Mouse (Mus musculus) forebrain, embryonic 11.5 days (tissue): ENCODE measurements around the gene Bmp7. TPM values are rescaled to one million over a fixed set of nuclear protein-coding genes. Genes with fewer than 3 reads are reported as not detected.

Experiments
- ATAC-seq: fragments of 200-750 bp; cut with Nextera tagmentation; replicated peaks from 2 replicates; pipeline ENCODE4 v1.8.0; 2017; ENCODE audit warnings: moderate TSS enrichment; ENCODE audit not compliant: low FRiP score
- DNase-seq: peaks from one replicate; pipeline ENCODE4 v3.0.0-alpha.2; 2017; ENCODE audit warnings: low spot score
- H3K27ac ChIP-seq: fragments of 300-500 bp; sonication (generic); 2 replicates; pipeline ENCODE4 v1.5.1; 2014; ENCODE audit warnings: low read depth, low read length
- H3K27me3 ChIP-seq: fragments of 300-500 bp; sonication (generic); 2 replicates; pipeline ENCODE4 v1.6.1; 2014; ENCODE audit warnings: mild to moderate bottlenecking, low read length, mixed read lengths; ENCODE audit not compliant: control insufficient read depth, insufficient read depth
- H3K36me3 ChIP-seq: fragments of 300-500 bp; sonication (generic); 2 replicates; pipeline ENCODE4 v1.6.1; 2014; ENCODE audit warnings: mild to moderate bottlenecking, low read length, moderate library complexity, mixed read lengths; ENCODE audit not compliant: control insufficient read depth, insufficient read depth
- H3K4me1 ChIP-seq: fragments of 300-500 bp; sonication (generic); replicated peaks from 2 replicates; pipeline ENCODE4 v1.6.1; 2014; ENCODE audit warnings: low read length, mixed read lengths; ENCODE audit not compliant: control insufficient read depth, insufficient read depth
- H3K4me2 ChIP-seq: fragments of 300-500 bp; sonication (generic); 2 replicates; pipeline ENCODE4 v1.6.1; 2014; ENCODE audit warnings: low read depth, mild to moderate bottlenecking, low read length, moderate library complexity, mixed read lengths; ENCODE audit not compliant: severe bottlenecking
- H3K4me3 ChIP-seq: fragments of 300-500 bp; sonication (generic); 2 replicates; pipeline ENCODE4 v1.5.1; 2014; ENCODE audit warnings: low read depth, low read length
- H3K9ac ChIP-seq: fragments of 300-500 bp; sonication (generic); 2 replicates; pipeline ENCODE4 v1.6.1; 2014; ENCODE audit warnings: low read length
- H3K9me3 ChIP-seq: fragments of 300-500 bp; sonication (generic); 2 replicates; pipeline ENCODE4 v1.6.1; 2016; ENCODE audit warnings: low read length, mixed read lengths; ENCODE audit not compliant: control insufficient read depth
- WGBS: fragments of 180-500 bp; shearing (Covaris S2); extraction: QIAGEN DNeasy Blood & Tissue Kit; methylation state at CpG from one replicate; pipeline ENCODE4 v1.1.7; 2014; 5-methylcytosine and 5-hydroxymethylcytosine counted together
- polyA plus RNA-seq: library from polyadenylated mRNA; unstranded; fragments of >200 nt; fragmentation: Nextera tagmentation; extraction: Ambion mirVana; gene quantifications from 2 replicates; pipeline ENCODE4 v1.2.1, GENCODE M21; 2014

The Bmp7 gene
- polyA plus RNA-seq, 1 experiment from 2014 or later: 20.7 TPM

GRCm38 (mm10) chr2:172909463-172909862 is 30.7 kb downstream of the Bmp7 start:
- Histone ChIP-seq H3K4me2 (no peak overlapping the region), H3K27me3 (no peaks in the 10 kb centered on the region), H3K9ac (no peak overlapping the region), H3K9me3 (no peaks in the 10 kb centered on the region), H3K4me3 (no peak overlapping the region), H3K27ac (no peak overlapping the region), H3K4me1 (no peaks in the 10 kb centered on the region), H3K36me3 (no peaks in the 10 kb centered on the region)
- 60% methylated on average over 6 of the region's 6 CpGs for WGBS
- DNase-seq: no peak
- ATAC-seq: no peak

- Histone ChIP-seq H3K4me3 (no peak overlapping the region), H3K4me1 (no peaks in the 10 kb centered on the region), H3K27me3 (no peaks in the 10 kb centered on the region), H3K4me2 (no peak overlapping the region), H3K9ac (no peak overlapping the region), H3K9me3 (no peaks in the 10 kb centered on the region), H3K36me3 (no peaks in the 10 kb centered on the region), H3K27ac (no peak overlapping the region)
- ATAC-seq: no peak
- no peak for DNase-seq
- 84% methylated on average over 9 of the region's 9 CpGs for WGBS
These were observed 34.0 kb downstream of the Bmp7 start for GRCm38 (mm10) chr2:172906146-172906545.

- no peaks in the 10 kb centered on the region for H3K27me3 ChIP-seq
- H3K4me1 ChIP-seq: no peaks in the 10 kb centered on the region
- H3K9me3 ChIP-seq: no peaks in the 10 kb centered on the region
- no peak overlapping the region for H3K27ac ChIP-seq
- ATAC-seq: no peak
- no peak overlapping the region for H3K4me2 ChIP-seq
- H3K36me3 ChIP-seq: no peaks in the 10 kb centered on the region
- H3K4me3 ChIP-seq: no peak overlapping the region
- WGBS: 96% methylated on average over 5 of the region's 5 CpGs
- DNase-seq: no peak
- no peak overlapping the region for H3K9ac ChIP-seq
These were observed 35.1 kb downstream of the Bmp7 start for GRCm38 (mm10) chr2:172905057-172905456.

GRCm38 (mm10) chr2:172904614-172905013 is 35.5 kb downstream of the Bmp7 start:
- Histone ChIP-seq H3K4me1 (no peaks in the 10 kb centered on the region), H3K4me2 (no peak overlapping the region), H3K27ac (no peak overlapping the region), H3K36me3 (no peaks in the 10 kb centered on the region), H3K9ac (no peak overlapping the region), H3K9me3 (no peaks in the 10 kb centered on the region), H3K27me3 (no peaks in the 10 kb centered on the region), H3K4me3 (no peak overlapping the region)
- ATAC-seq (no peak), DNase-seq (no peak)
- 86% methylated on average over 6 of the region's 6 CpGs for WGBS

GRCm38 (mm10) chr2:172903523-172903922 is 36.6 kb downstream of the Bmp7 start:
- WGBS: 84% methylated on average over 8 of the region's 8 CpGs
- ATAC-seq (no peak), DNase-seq (no peak)
- Histone ChIP-seq H3K4me2 (no peak overlapping the region), H3K4me3 (no peak overlapping the region), H3K9ac (no peak overlapping the region), H3K9me3 (no peaks in the 10 kb centered on the region), H3K27me3 (no peaks in the 10 kb centered on the region), H3K4me1 (no peaks in the 10 kb centered on the region), H3K36me3 (no peaks in the 10 kb centered on the region), H3K27ac (no peak overlapping the region)

- DNase-seq (no peak), ATAC-seq (no peak)
- Histone ChIP-seq H3K9ac (no peak overlapping the region), H3K27me3 (no peaks in the 10 kb centered on the region), H3K4me3 (no peak overlapping the region), H3K4me2 (no peak overlapping the region), H3K4me1 (no peaks in the 10 kb centered on the region), H3K27ac (no peak overlapping the region), H3K36me3 (no peaks in the 10 kb centered on the region), H3K9me3 (no peaks in the 10 kb centered on the region)
- WGBS: 79% methylated on average over 10 of the region's 10 CpGs
These were observed 39.0 kb downstream of the Bmp7 start for GRCm38 (mm10) chr2:172900954-172901701.

GRCm38 (mm10) chr2:172889756-172890443 is 50.2 kb downstream of the Bmp7 start:
- Histone ChIP-seq H3K36me3 (no peaks in the 10 kb centered on the region), H3K9me3 (no peaks in the 10 kb centered on the region), H3K4me1 (no peaks in the 10 kb centered on the region), H3K4me2 (no peak overlapping the region), H3K27me3 (no peaks in the 10 kb centered on the region), H3K4me3 (no peak overlapping the region), H3K27ac (no peak overlapping the region), H3K9ac (no peak overlapping the region)
- no peak for DNase-seq
- ATAC-seq: no peak
- WGBS: 87% methylated on average over 15 of the region's 15 CpGs

- Histone ChIP-seq H3K9ac (no peak overlapping the region), H3K4me2 (no peak overlapping the region)
- 70% methylated on average over 12 of the region's 12 CpGs for WGBS
These were observed 50.9 kb downstream of the Bmp7 start for GRCm38 (mm10) chr2:172889222-172889621.

GRCm38 (mm10) chr2:172888147-172888546 is 52.0 kb downstream of the Bmp7 start:
- DNase-seq (no peak), ATAC-seq (no peak)
- Histone ChIP-seq H3K36me3 (no peaks in the 10 kb centered on the region), H3K4me3 (no peak overlapping the region), H3K27me3 (no peaks in the 10 kb centered on the region), H3K9ac (no peak overlapping the region), H3K4me2 (no peak overlapping the region), H3K27ac (no peak overlapping the region), H3K9me3 (no peaks in the 10 kb centered on the region), H3K4me1 (no peaks in the 10 kb centered on the region)
- WGBS: 77% methylated on average over 11 of the region's 12 CpGs

More at GRCm38 (mm10) chr2:172889222-172889621, 50.9 kb downstream of the Bmp7 start:
- H3K4me1 ChIP-seq: no peaks in the 10 kb centered on the region
- H3K36me3 ChIP-seq: no peaks in the 10 kb centered on the region
- ATAC-seq (no peak), DNase-seq (no peak)
- H3K9me3 ChIP-seq: no peaks in the 10 kb centered on the region
- no peak overlapping the region for H3K27ac ChIP-seq
- no peak overlapping the region for H3K4me3 ChIP-seq
- no peaks in the 10 kb centered on the region for H3K27me3 ChIP-seq
